Mouse (Mus musculus): ENCODE data around the gene Lrrc71. TPM values are rescaled to one million over a fixed set of nuclear protein-coding genes. Genes with fewer than 3 reads are reported as not detected.

Lrrc71 gene
- polyA plus RNA-seq, 1 experiment from 2014 or later, result 1.3 TPM

GRCm38 (mm10) chr3:87718525-87718924, 29.9 kb downstream of the Lrrc71 start:
- no peak overlapping the region for H3K4me3 ChIP-seq (ENCODE audit: low read depth, low read length)
- 89% methylated on average over 2 of the region's 2 CpGs for WGBS
- H3K4me1 ChIP-seq (ENCODE audit: control insufficient read depth, insufficient read depth, low read length), result no peaks in the 10 kb centered on the region
- no peak overlapping the region for H3K4me2 ChIP-seq (ENCODE audit: low read length)
- H3K9me3 ChIP-seq (replicated peaks; ENCODE audit: control insufficient read depth, low read length, poor library complexity, severe bottlenecking), result no peaks in the 10 kb centered on the region
- no peak for ATAC-seq
- peaks cover 48% of the 10 kb centered on the region for H3K36me3 ChIP-seq (ENCODE audit: control insufficient read depth, insufficient read depth, low read length)
- H3K27ac ChIP-seq (ENCODE audit: low read length), result no peak overlapping the region
- no peak overlapping the region for H3K9ac ChIP-seq (ENCODE audit: low read depth, low read length)
- H3K27me3 ChIP-seq (ENCODE audit: control insufficient read depth, insufficient read depth, low read depth, low read length), result no peaks in the 10 kb centered on the region

Other genes starting within 250 kb of the Lrrc71 start
- gene Etv3, start 223.2 kb downstream of the Lrrc71 start, polyA plus RNA-seq (2015; fragmentation: Nextera tagmentation; extraction: Ambion mirVana), result 9.7 and 11.4 TPM in 2 replicates
- 26.2 and 26.5 TPM in 2 replicates for gene Arhgef11, start 131.1 kb downstream of the Lrrc71 start, polyA plus RNA-seq (2015; fragmentation: Nextera tagmentation; extraction: Ambion mirVana)
- 1.3 and 1.4 TPM in 2 replicates for gene Ntrk1, start 46.5 kb upstream of the Lrrc71 start, polyA plus RNA-seq (2015; fragmentation: Nextera tagmentation; extraction: Ambion mirVana)
- 0.43 and 0.86 TPM in 2 replicates for gene Insrr, start 48.3 kb upstream of the Lrrc71 start, polyA plus RNA-seq (2015; fragmentation: Nextera tagmentation; extraction: Ambion mirVana)
- gene Pear1, start 75.7 kb upstream of the Lrrc71 start, polyA plus RNA-seq (2015; fragmentation: Nextera tagmentation; extraction: Ambion mirVana), result 6.6 and 6.7 TPM in 2 replicates
- not detected in 2 replicates for gene Sh2d2a, start 98.1 kb upstream of the Lrrc71 start, polyA plus RNA-seq (2015; fragmentation: Nextera tagmentation; extraction: Ambion mirVana)
- 15.3 and 16.3 TPM in 2 replicates for gene Prcc, start 137.0 kb upstream of the Lrrc71 start, polyA plus RNA-seq (2015; fragmentation: Nextera tagmentation; extraction: Ambion mirVana)
- gene Hdgf, start 157.7 kb upstream of the Lrrc71 start, polyA plus RNA-seq (2015; fragmentation: Nextera tagmentation; extraction: Ambion mirVana), result 144 and 154 TPM in 2 replicates
- gene Mrpl24, start 170.9 kb upstream of the Lrrc71 start, polyA plus RNA-seq (2015; fragmentation: Nextera tagmentation; extraction: Ambion mirVana), result 47.8 and 51.6 TPM in 2 replicates
- 24.9 and 28.6 TPM in 2 replicates for gene Isg20l2, start 181.7 kb upstream of the Lrrc71 start, polyA plus RNA-seq (2015; fragmentation: Nextera tagmentation; extraction: Ambion mirVana)
- gene Rrnad1, start 182.1 kb upstream of the Lrrc71 start, polyA plus RNA-seq (2015; fragmentation: Nextera tagmentation; extraction: Ambion mirVana), result 20.5 and 23.2 TPM in 2 replicates
- gene Crabp2, start 200.0 kb upstream of the Lrrc71 start, polyA plus RNA-seq (2015; fragmentation: Nextera tagmentation; extraction: Ambion mirVana), result 42.5 and 44.4 TPM in 2 replicates
- 14.1 and 21.8 TPM in 2 replicates for gene Nes, start 222.5 kb upstream of the Lrrc71 start, polyA plus RNA-seq (2015; fragmentation: Nextera tagmentation; extraction: Ambion mirVana)